Mouse (Mus musculus): Measurements from ENCODE around the gene Vezt. TPM values are rescaled to one million over a fixed set of nuclear protein-coding genes. Genes with fewer than 3 reads are reported as not detected.

Gene Vezt
- polyA plus RNA-seq, 1 experiment from 2014 or later: 26.9 TPM

- Histone ChIP-seq H3K4me2 (no peak overlapping the region), H3K27ac (ENCODE audit: low read depth, low read length) (no peak overlapping the region), H3K27me3 (ENCODE audit: control insufficient read depth, insufficient read depth, low read length) (0 out of 2 replicates have a peak, but pooled peaks cover 3% of the 10 kb centered on the region), H3K4me3 (ENCODE audit: low read depth, low read length) (no peak overlapping the region), H3K9ac (ENCODE audit: low read depth, low read length) (no peak overlapping the region), H3K36me3 (ENCODE audit: control insufficient read depth, insufficient read depth, low read length) (no peaks in the 10 kb centered on the region), H3K4me1 (ENCODE audit: control insufficient read depth, insufficient read depth, low read length) (no peaks in the 10 kb centered on the region), H3K9me3 (replicated peaks; ENCODE audit: control insufficient read depth, low read length) (no peaks in the 10 kb centered on the region)
- WGBS (ENCODE audit: insufficient replicate concordance): 79% methylated on average over 5 of the region's 5 CpGs
- no peak for ATAC-seq (replicated peaks; ENCODE audit: insufficient number of reproducible peaks, low FRiP score, low TSS enrichment)
These were observed 125.7 kb downstream of the Vezt start for GRCm38 (mm10) chr10:93909811-93910446.

GRCm38 (mm10) chr10:93909015-93909414 lies 126.6 kb downstream of the Vezt start:
- no peak for ATAC-seq (replicated peaks; ENCODE audit: insufficient number of reproducible peaks, low FRiP score, low TSS enrichment)
- Histone ChIP-seq H3K27ac (ENCODE audit: low read depth, low read length) (no peak overlapping the region), H3K4me1 (ENCODE audit: control insufficient read depth, insufficient read depth, low read length) (no peaks in the 10 kb centered on the region), H3K9ac (ENCODE audit: low read depth, low read length) (no peak overlapping the region), H3K27me3 (ENCODE audit: control insufficient read depth, insufficient read depth, low read length) (no peaks in the 10 kb centered on the region), H3K4me3 (ENCODE audit: low read depth, low read length) (no peak overlapping the region), H3K4me2 (no peak overlapping the region), H3K36me3 (ENCODE audit: control insufficient read depth, insufficient read depth, low read length) (no peaks in the 10 kb centered on the region), H3K9me3 (replicated peaks; ENCODE audit: control insufficient read depth, low read length) (no peaks in the 10 kb centered on the region)
- WGBS (ENCODE audit: insufficient replicate concordance): 73% methylated on average over 1 of the region's 1 CpGs

- Histone ChIP-seq H3K4me1 (ENCODE audit: control insufficient read depth, insufficient read depth, low read length) (no peaks in the 10 kb centered on the region), H3K36me3 (ENCODE audit: control insufficient read depth, insufficient read depth, low read length) (no peaks in the 10 kb centered on the region), H3K27ac (ENCODE audit: low read depth, low read length) (no peak overlapping the region), H3K4me3 (ENCODE audit: low read depth, low read length) (no peak overlapping the region), H3K9me3 (replicated peaks; ENCODE audit: control insufficient read depth, low read length) (no peaks in the 10 kb centered on the region), H3K27me3 (ENCODE audit: control insufficient read depth, insufficient read depth, low read length) (no peaks in the 10 kb centered on the region), H3K9ac (ENCODE audit: low read depth, low read length) (no peak overlapping the region), H3K4me2 (no peak overlapping the region)
- WGBS (ENCODE audit: insufficient replicate concordance): 93% methylated on average over 7 of the region's 7 CpGs
- no peak for ATAC-seq (replicated peaks; ENCODE audit: insufficient number of reproducible peaks, low FRiP score, low TSS enrichment)
These were observed 127.1 kb downstream of the Vezt start for GRCm38 (mm10) chr10:93908540-93908939.

- no peak overlapping the region for H3K9ac ChIP-seq (ENCODE audit: low read depth, low read length)
- no peaks in the 10 kb centered on the region for H3K9me3 ChIP-seq (replicated peaks; ENCODE audit: control insufficient read depth, low read length)
- ATAC-seq (replicated peaks; ENCODE audit: insufficient number of reproducible peaks, low FRiP score, low TSS enrichment): no peak
- H3K36me3 ChIP-seq (ENCODE audit: control insufficient read depth, insufficient read depth, low read length): no peaks in the 10 kb centered on the region
- WGBS (ENCODE audit: insufficient replicate concordance): 51% methylated on average over 10 of the region's 10 CpGs
- no peaks in the 10 kb centered on the region for H3K4me1 ChIP-seq (ENCODE audit: control insufficient read depth, insufficient read depth, low read length)
- no peaks in the 10 kb centered on the region for H3K27me3 ChIP-seq (ENCODE audit: control insufficient read depth, insufficient read depth, low read length)
- no peak overlapping the region for H3K4me2 ChIP-seq
- H3K4me3 ChIP-seq (ENCODE audit: low read depth, low read length): no peak overlapping the region
- H3K27ac ChIP-seq (ENCODE audit: low read depth, low read length): no peak overlapping the region
These were observed 128.2 kb downstream of the Vezt start for GRCm38 (mm10) chr10:93907376-93907775.

- Histone ChIP-seq H3K4me2 (no peak overlapping the region), H3K36me3 (ENCODE audit: control insufficient read depth, insufficient read depth, low read length) (no peaks in the 10 kb centered on the region), H3K9me3 (replicated peaks; ENCODE audit: control insufficient read depth, low read length) (no peaks in the 10 kb centered on the region), H3K27me3 (ENCODE audit: control insufficient read depth, insufficient read depth, low read length) (no peaks in the 10 kb centered on the region), H3K27ac (ENCODE audit: low read depth, low read length) (no peak overlapping the region), H3K4me1 (ENCODE audit: control insufficient read depth, insufficient read depth, low read length) (no peaks in the 10 kb centered on the region), H3K9ac (ENCODE audit: low read depth, low read length) (no peak overlapping the region), H3K4me3 (ENCODE audit: low read depth, low read length) (no peak overlapping the region)
- ATAC-seq (replicated peaks; ENCODE audit: insufficient number of reproducible peaks, low FRiP score, low TSS enrichment): no peak
- 75% methylated on average over 11 of the region's 11 CpGs for WGBS (ENCODE audit: insufficient replicate concordance)
These were observed 135.7 kb downstream of the Vezt start for GRCm38 (mm10) chr10:93899907-93900306.

- H3K9ac ChIP-seq (ENCODE audit: low read depth, low read length): no peak overlapping the region
- H3K27me3 ChIP-seq (ENCODE audit: control insufficient read depth, insufficient read depth, low read length): no peaks in the 10 kb centered on the region
- no peaks in the 10 kb centered on the region for H3K36me3 ChIP-seq (ENCODE audit: control insufficient read depth, insufficient read depth, low read length)
- H3K4me1 ChIP-seq (ENCODE audit: control insufficient read depth, insufficient read depth, low read length): no peaks in the 10 kb centered on the region
- WGBS (ENCODE audit: insufficient replicate concordance): 64% methylated on average over 2 of the region's 2 CpGs
- H3K4me2 ChIP-seq: no peak overlapping the region
- no peaks in the 10 kb centered on the region for H3K9me3 ChIP-seq (replicated peaks; ENCODE audit: control insufficient read depth, low read length)
- ATAC-seq (replicated peaks; ENCODE audit: insufficient number of reproducible peaks, low FRiP score, low TSS enrichment): no peak
- H3K27ac ChIP-seq (ENCODE audit: low read depth, low read length): no peak overlapping the region
- no peak overlapping the region for H3K4me3 ChIP-seq (ENCODE audit: low read depth, low read length)
These were observed 136.3 kb downstream of the Vezt start for GRCm38 (mm10) chr10:93899303-93899702.

- 69% methylated on average over 7 of the region's 7 CpGs for WGBS (ENCODE audit: insufficient replicate concordance)
- H3K4me1 ChIP-seq (ENCODE audit: control insufficient read depth, insufficient read depth, low read length): no peaks in the 10 kb centered on the region
- no peak within 1 kb of the TSS for H3K27ac ChIP-seq (ENCODE audit: low read depth, low read length)
- no peak within 1 kb of the TSS for H3K9ac ChIP-seq (ENCODE audit: low read depth, low read length)
- H3K36me3 ChIP-seq (ENCODE audit: control insufficient read depth, insufficient read depth, low read length): no peaks in the 10 kb centered on the region
- no peaks in the 10 kb centered on the region for H3K27me3 ChIP-seq (ENCODE audit: control insufficient read depth, insufficient read depth, low read length)
- no peaks in the 10 kb centered on the region for H3K9me3 ChIP-seq (replicated peaks; ENCODE audit: control insufficient read depth, low read length)
- no peak within 1 kb of the TSS for H3K4me2 ChIP-seq
- H3K4me3 ChIP-seq (ENCODE audit: low read depth, low read length): no peak within 1 kb of the TSS
- ATAC-seq (replicated peaks; ENCODE audit: insufficient number of reproducible peaks, low FRiP score, low TSS enrichment): no peak
These were observed 138.5 kb downstream of the Vezt start, which contains the start of gene Metap2 for GRCm38 (mm10) chr10:93897043-93897646. Gene Metap2, minus strand, starts transcription at chr10:93897093.

GRCm38 (mm10) chr10:93892551-93892950 lies 143.1 kb downstream of the Vezt start:
- Histone ChIP-seq H3K4me1 (ENCODE audit: control insufficient read depth, insufficient read depth, low read length) (peaks cover 6% of the 10 kb centered on the region), H3K9me3 (replicated peaks; ENCODE audit: control insufficient read depth, low read length) (no peaks in the 10 kb centered on the region), H3K4me2 (no peak overlapping the region), H3K36me3 (ENCODE audit: control insufficient read depth, insufficient read depth, low read length) (no peaks in the 10 kb centered on the region), H3K4me3 (ENCODE audit: low read depth, low read length) (no peak overlapping the region), H3K27ac (ENCODE audit: low read depth, low read length) (0 out of 2 replicates have a peak overlapping the region, but pooled peaks have one; percentile 15), H3K27me3 (ENCODE audit: control insufficient read depth, insufficient read depth, low read length) (no peaks in the 10 kb centered on the region), H3K9ac (ENCODE audit: low read depth, low read length) (no peak overlapping the region)
- no peak; the same call in 1 of the 2 replicates for ATAC-seq (replicated peaks; ENCODE audit: insufficient number of reproducible peaks, low FRiP score, low TSS enrichment)
- WGBS (ENCODE audit: insufficient replicate concordance): 78% methylated on average over 4 of the region's 4 CpGs

All from heart, embryonic 11.5 days (tissue).